Mouse (Mus musculus) forebrain, embryonic 11.5 days (tissue): ENCODE measurements around the gene St6galnac6. TPM values are rescaled to one million over a fixed set of nuclear protein-coding genes. Genes with fewer than 3 reads are reported as not detected.

Experiments used
- ATAC-seq: fragments of 200-750 bp; cut with Nextera tagmentation; replicated peaks from 2 replicates; pipeline ENCODE4 v1.8.0; 2017; ENCODE audit warnings: moderate TSS enrichment; ENCODE audit not compliant: low FRiP score
- DNase-seq: peaks from one replicate; pipeline ENCODE4 v3.0.0-alpha.2; 2017; ENCODE audit warnings: low spot score
- H3K27ac ChIP-seq: fragments of 300-500 bp; sonication (generic); 2 replicates; pipeline ENCODE4 v1.5.1; 2014; ENCODE audit warnings: low read depth, low read length
- H3K27me3 ChIP-seq: fragments of 300-500 bp; sonication (generic); 2 replicates; pipeline ENCODE4 v1.6.1; 2014; ENCODE audit warnings: mild to moderate bottlenecking, low read length, mixed read lengths; ENCODE audit not compliant: control insufficient read depth, insufficient read depth
- H3K36me3 ChIP-seq: fragments of 300-500 bp; sonication (generic); 2 replicates; pipeline ENCODE4 v1.6.1; 2014; ENCODE audit warnings: mild to moderate bottlenecking, low read length, moderate library complexity, mixed read lengths; ENCODE audit not compliant: control insufficient read depth, insufficient read depth
- H3K4me1 ChIP-seq: fragments of 300-500 bp; sonication (generic); replicated peaks from 2 replicates; pipeline ENCODE4 v1.6.1; 2014; ENCODE audit warnings: low read length, mixed read lengths; ENCODE audit not compliant: control insufficient read depth, insufficient read depth
- H3K4me2 ChIP-seq: fragments of 300-500 bp; sonication (generic); 2 replicates; pipeline ENCODE4 v1.6.1; 2014; ENCODE audit warnings: low read depth, mild to moderate bottlenecking, low read length, moderate library complexity, mixed read lengths; ENCODE audit not compliant: severe bottlenecking
- H3K4me3 ChIP-seq: fragments of 300-500 bp; sonication (generic); 2 replicates; pipeline ENCODE4 v1.5.1; 2014; ENCODE audit warnings: low read depth, low read length
- H3K9ac ChIP-seq: fragments of 300-500 bp; sonication (generic); 2 replicates; pipeline ENCODE4 v1.6.1; 2014; ENCODE audit warnings: low read length
- H3K9me3 ChIP-seq: fragments of 300-500 bp; sonication (generic); 2 replicates; pipeline ENCODE4 v1.6.1; 2016; ENCODE audit warnings: low read length, mixed read lengths; ENCODE audit not compliant: control insufficient read depth
- WGBS: fragments of 180-500 bp; shearing (Covaris S2); extraction: QIAGEN DNeasy Blood & Tissue Kit; methylation state at CpG from one replicate; pipeline ENCODE4 v1.1.7; 2014; 5-methylcytosine and 5-hydroxymethylcytosine counted together
- polyA plus RNA-seq: library from polyadenylated mRNA; unstranded; fragments of >200 nt; fragmentation: Nextera tagmentation; extraction: Ambion mirVana; gene quantifications from 2 replicates; pipeline ENCODE4 v1.2.1, GENCODE M21; 2014

St6galnac6 gene
- polyA plus RNA-seq, 1 experiment from 2014 or later = 5.1 TPM

GRCm38 (mm10) chr2:32578146-32579046, 21.1 kb upstream of the St6galnac6 start:
- H3K4me1 ChIP-seq = no peaks in the 10 kb centered on the region; the same call in 1 of the 2 replicates
- no peak overlapping the region for H3K4me2 ChIP-seq
- H3K9me3 ChIP-seq = no peaks in the 10 kb centered on the region
- ATAC-seq (no peak), DNase-seq (no peak)
- no peaks in the 10 kb centered on the region for H3K36me3 ChIP-seq
- H3K4me3 ChIP-seq = no peak overlapping the region
- no peak overlapping the region for H3K9ac ChIP-seq
- H3K27me3 ChIP-seq = peaks cover 12% of the 10 kb centered on the region
- no peak overlapping the region for H3K27ac ChIP-seq
- 40% methylated on average over 23 of the region's 30 CpGs for WGBS

GRCm38 (mm10) chr2:32581450-32582095, 17.9 kb upstream of the St6galnac6 start:
- no peaks in the 10 kb centered on the region for H3K36me3 ChIP-seq
- H3K27ac ChIP-seq = no peak overlapping the region
- H3K9me3 ChIP-seq = no peaks in the 10 kb centered on the region
- ATAC-seq = no peak
- H3K4me3 ChIP-seq = peak overlapping the region; percentile 1; the same call in 1 of the 2 replicates
- H3K9ac ChIP-seq = no peak overlapping the region
- no peak for DNase-seq
- peaks cover 12% of the 10 kb centered on the region for H3K27me3 ChIP-seq
- H3K4me1 ChIP-seq = no peaks in the 10 kb centered on the region; the same call in 1 of the 2 replicates
- WGBS = 36% methylated on average over 19 of the region's 19 CpGs
- peak overlapping the region; percentile 16; the same call in 1 of the 2 replicates for H3K4me2 ChIP-seq

- DNase-seq (peak; percentile 85), ATAC-seq (peak; percentile 67)
- H3K27ac ChIP-seq = no peak overlapping the region
- peaks cover 8% of the 10 kb centered on the region for H3K4me1 ChIP-seq
- H3K9me3 ChIP-seq = no peaks in the 10 kb centered on the region
- H3K4me3 ChIP-seq = peak overlapping the region; percentile 15; the same call in 1 of the 2 replicates
- WGBS = 15% methylated on average over 37 of the region's 37 CpGs
- H3K9ac ChIP-seq = 0 out of 2 replicates have a peak overlapping the region, but pooled peaks have one; percentile 9
- H3K36me3 ChIP-seq = no peaks in the 10 kb centered on the region
- H3K27me3 ChIP-seq = peaks cover 7% of the 10 kb centered on the region; the same call in 1 of the 2 replicates
- H3K4me2 ChIP-seq = peak overlapping the region; percentile 45
Observed at GRCm38 (mm10) chr2:32582830-32583799, 16.4 kb upstream of the St6galnac6 start.

DNA sequence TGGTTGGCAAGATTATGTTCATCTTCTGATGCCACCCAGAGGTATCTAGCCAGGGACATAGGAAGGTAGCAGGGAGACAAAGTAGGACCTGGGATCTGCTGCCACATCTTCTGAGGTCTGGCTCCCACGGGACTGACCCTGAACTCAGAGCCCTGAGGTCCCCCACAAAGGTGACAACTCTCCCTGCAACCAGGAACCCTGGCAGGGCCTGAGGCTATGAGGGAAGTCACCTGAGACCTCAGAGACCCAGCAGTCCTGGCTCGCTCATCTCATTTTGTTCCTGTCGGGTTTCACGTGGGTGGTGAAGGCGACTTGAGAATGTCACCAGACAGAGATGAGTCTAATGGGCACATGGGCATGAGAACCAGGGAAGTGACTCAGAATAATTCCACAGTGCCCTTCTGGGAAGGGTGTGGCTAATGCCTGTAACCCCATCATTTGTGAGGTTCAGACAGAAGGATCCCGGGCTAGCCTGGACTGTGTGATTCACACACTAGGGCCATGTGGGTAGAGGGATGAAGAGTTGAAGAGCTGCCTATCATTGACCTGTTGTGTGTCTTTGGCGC, 14.3 kb upstream of the St6galnac6 start:
- no peaks in the 10 kb centered on the region for H3K9me3 ChIP-seq
- H3K27ac ChIP-seq = no peak overlapping the region
- H3K4me2 ChIP-seq = no peak overlapping the region
- no peaks in the 10 kb centered on the region; the same call in 1 of the 2 replicates for H3K27me3 ChIP-seq
- H3K9ac ChIP-seq = no peak overlapping the region
- DNase-seq (no peak), ATAC-seq (no peak)
- peaks cover 9% of the 10 kb centered on the region for H3K4me1 ChIP-seq
- H3K36me3 ChIP-seq = no peaks in the 10 kb centered on the region
- WGBS = 85% methylated on average over 7 of the region's 7 CpGs
- H3K4me3 ChIP-seq = no peak overlapping the region

DNA sequence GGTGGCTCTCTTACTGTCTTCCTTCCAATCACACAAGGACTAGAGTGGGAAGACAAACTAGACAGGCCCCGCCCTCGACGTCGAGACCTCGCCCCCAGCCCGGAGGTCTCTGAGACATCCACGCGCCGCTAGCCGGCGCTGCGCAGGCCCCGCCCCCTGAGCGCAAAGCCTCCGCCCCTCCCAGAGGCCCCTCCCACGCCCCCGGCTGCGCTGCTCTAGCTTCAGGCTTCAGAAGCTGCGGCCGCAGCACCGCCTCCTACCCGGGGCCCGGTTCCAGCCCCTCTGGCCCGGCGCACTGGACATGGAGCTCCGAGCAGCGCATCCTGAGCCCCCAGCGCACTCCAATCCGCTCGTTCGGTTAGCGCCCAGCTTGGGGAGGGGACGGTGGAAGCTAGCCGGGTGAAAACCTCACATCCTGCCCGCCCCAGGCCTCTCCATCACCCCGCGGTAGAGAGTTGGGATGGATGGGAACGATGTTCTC, 12.6 kb upstream of the St6galnac6 start, which contains the start of gene St6galnac4:
St6galnac4 (plus strand) TSS at position 225 of the 481 bp plus-strand sequence.
- Histone ChIP-seq H3K4me3 (peak within 1 kb of the TSS; percentile 43), H3K4me1 (peaks cover 9% of the 10 kb centered on the region), H3K4me2 (peak within 1 kb of the TSS; percentile 59), H3K27me3 (no peaks in the 10 kb centered on the region; the same call in 1 of the 2 replicates), H3K36me3 (no peaks in the 10 kb centered on the region), H3K9ac (peak within 1 kb of the TSS; percentile 62), H3K27ac (no peak within 1 kb of the TSS), H3K9me3 (no peaks in the 10 kb centered on the region)
- ATAC-seq = peak; percentile 81
- WGBS = under 1% methylated on average over 37 of the region's 38 CpGs
- DNase-seq = peak; percentile 97

DNA sequence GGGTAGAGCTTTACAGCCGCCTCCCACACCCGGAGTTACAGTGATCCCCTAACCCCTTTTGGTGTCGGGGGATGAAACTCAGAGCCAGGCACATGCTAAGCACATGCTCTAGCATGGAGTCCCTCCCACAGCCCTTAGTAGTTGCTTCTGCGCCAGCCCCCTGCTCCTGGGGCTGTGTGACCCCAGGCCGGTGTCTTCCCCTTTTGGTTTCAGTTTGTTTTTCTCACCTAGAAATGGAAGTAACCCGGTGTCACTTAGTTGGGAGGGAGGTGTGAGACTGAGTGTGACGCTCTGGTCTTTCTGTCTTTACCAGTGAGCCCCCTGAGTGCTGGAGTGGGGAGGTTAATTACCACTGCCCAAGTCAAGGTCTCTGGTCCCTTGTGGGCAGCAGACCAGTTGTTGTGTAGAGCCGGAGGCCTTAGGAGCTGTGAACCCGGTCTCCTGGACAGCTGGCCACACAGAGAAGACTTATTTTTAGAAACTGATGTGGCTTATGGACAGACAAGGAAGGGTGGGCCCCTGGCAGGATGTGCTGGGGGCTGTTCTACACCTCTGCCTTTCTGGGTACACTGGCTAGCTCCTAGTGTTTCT, 11.7 kb upstream of the St6galnac6 start:
- Histone ChIP-seq H3K9ac (peak overlapping the region; percentile 62), H3K4me2 (peak overlapping the region; percentile 59), H3K9me3 (no peaks in the 10 kb centered on the region), H3K27ac (no peak overlapping the region), H3K4me1 (peaks cover 9% of the 10 kb centered on the region), H3K4me3 (peak overlapping the region; percentile 43), H3K27me3 (no peaks in the 10 kb centered on the region; the same call in 1 of the 2 replicates), H3K36me3 (no peaks in the 10 kb centered on the region)
- WGBS = 55% methylated on average over 9 of the region's 9 CpGs
- no peak for DNase-seq
- ATAC-seq = no peak

DNA sequence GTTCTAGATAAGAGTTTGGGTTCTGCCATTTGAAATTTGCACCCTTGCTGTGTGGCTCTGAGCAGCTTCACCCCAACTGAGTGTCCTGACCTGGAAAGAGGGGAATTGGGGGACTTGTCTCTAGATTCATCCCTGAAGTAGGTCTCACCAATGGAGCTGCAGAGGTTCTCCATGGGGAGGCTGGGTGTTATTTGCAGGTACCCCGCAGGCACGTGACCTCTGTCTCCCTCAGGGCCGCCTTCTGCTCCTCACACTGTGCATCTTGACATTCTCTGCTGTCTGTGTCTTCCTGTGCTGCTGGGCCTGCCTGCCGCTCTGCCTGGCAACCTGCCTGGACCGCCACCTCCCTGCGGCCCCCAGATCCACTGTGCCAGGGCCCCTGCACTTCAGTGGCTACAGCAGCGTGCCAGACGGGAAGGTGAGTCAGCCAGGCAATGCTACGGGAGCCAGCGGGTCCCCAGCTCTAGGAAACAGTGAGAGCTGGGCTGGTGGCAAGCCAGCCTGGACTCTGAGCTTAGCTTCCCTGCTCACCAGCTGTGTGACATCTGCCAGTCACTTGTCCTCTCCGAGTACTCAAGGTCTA, 10.2 kb upstream of the St6galnac6 start:
- H3K36me3 ChIP-seq = no peaks in the 10 kb centered on the region
- H3K4me3 ChIP-seq = no peak overlapping the region
- ATAC-seq (no peak), DNase-seq (no peak)
- no peak overlapping the region for H3K4me2 ChIP-seq
- H3K27ac ChIP-seq = no peak overlapping the region
- H3K27me3 ChIP-seq = no peaks in the 10 kb centered on the region
- 78% methylated on average over 11 of the region's 11 CpGs for WGBS
- peaks cover 9% of the 10 kb centered on the region for H3K4me1 ChIP-seq
- H3K9ac ChIP-seq = no peak overlapping the region
- H3K9me3 ChIP-seq = no peaks in the 10 kb centered on the region
